Mouse (Mus musculus): Measurements from ENCODE around the gene Chil1. TPM values are rescaled to one million over a fixed set of nuclear protein-coding genes. Genes with fewer than 3 reads are reported as not detected.
A peak's percentile ranks its signal among the peaks of the same experiment; 100 is the strongest.

Gene Chil1
- polyA plus RNA-seq, 1 experiment = 0.56 TPM

- DNase-seq = peak; percentile 77
- WGBS = 61% methylated on average over 4 of the region's 4 CpGs
- Histone ChIP-seq H3K27me3 (replicated peaks; ENCODE audit: control insufficient read depth, insufficient read depth, low read length) (no peaks in the 10 kb centered on the region), H3K27ac (ENCODE audit: insufficient read depth, low read depth, low read length) (no peak overlapping the region), H3K4me1 (ENCODE audit: control insufficient read depth, insufficient read depth, low read length) (no peaks in the 10 kb centered on the region), H3K4me3 (ENCODE audit: insufficient read depth, low read depth, low read length) (no peak overlapping the region), H3K36me3 (ENCODE audit: control insufficient read depth, insufficient read depth, low read length) (no peaks in the 10 kb centered on the region)
- TF ChIP-seq POLR2A (IDR thresholded peaks at IDR 0.05; ENCODE audit: low read depth, low read length) = no peak
- peak; percentile 91 for TF ChIP-seq CTCF (conservative IDR thresholded peaks at IDR 0.05; ENCODE audit: insufficient read depth, insufficient read length, low read depth, low read length)
These were observed 14.4 kb downstream of the Chil1 start for GRCm38 (mm10) chr1:134196386-134196785.

DNA sequence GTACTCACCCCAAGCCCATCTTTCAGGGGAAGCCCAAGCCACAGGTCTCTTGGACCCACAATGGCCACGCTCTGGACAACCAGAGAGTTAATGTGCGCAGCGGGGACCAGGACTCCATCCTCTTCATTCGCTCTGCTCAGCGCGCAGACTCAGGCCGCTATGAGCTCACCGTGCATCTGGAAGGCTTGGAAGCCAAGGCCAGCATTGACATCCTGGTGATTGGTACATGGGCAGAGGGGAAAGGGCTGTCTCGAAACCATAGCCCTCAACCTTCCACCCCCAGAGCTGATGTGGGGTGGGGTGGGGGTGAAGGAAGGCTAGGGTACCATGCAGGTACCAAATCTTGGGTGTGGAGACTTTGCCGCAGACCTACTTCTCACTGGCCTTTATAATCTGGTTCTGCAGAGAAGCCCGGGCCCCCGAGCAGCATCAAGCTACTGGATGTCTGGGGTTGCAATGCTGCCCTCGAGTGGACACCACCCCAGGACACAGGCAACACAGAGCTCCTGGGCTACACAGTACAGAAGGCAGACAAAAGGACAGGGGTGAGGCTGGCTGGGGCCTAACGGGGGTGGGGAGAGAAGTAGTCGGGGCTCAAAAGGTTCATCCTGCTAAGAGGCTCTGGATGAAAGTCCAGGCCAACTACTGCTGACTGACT, 15.5 kb downstream of the Chil1 start:
- Histone ChIP-seq H3K36me3 (ENCODE audit: control insufficient read depth, insufficient read depth, low read length) (no peaks in the 10 kb centered on the region), H3K4me3 (ENCODE audit: insufficient read depth, low read depth, low read length) (no peak overlapping the region), H3K4me1 (ENCODE audit: control insufficient read depth, insufficient read depth, low read length) (no peaks in the 10 kb centered on the region), H3K27ac (ENCODE audit: insufficient read depth, low read depth, low read length) (no peak overlapping the region), H3K27me3 (replicated peaks; ENCODE audit: control insufficient read depth, insufficient read depth, low read length) (no peaks in the 10 kb centered on the region)
- DNase-seq = no peak
- TF ChIP-seq CTCF (conservative IDR thresholded peaks at IDR 0.05; ENCODE audit: insufficient read depth, insufficient read length, low read depth, low read length) = no peak
- no peak for TF ChIP-seq POLR2A (IDR thresholded peaks at IDR 0.05; ENCODE audit: low read depth, low read length)
- WGBS = 81% methylated on average over 15 of the region's 15 CpGs

- WGBS = 85% methylated on average over 12 of the region's 12 CpGs
- Histone ChIP-seq H3K4me1 (ENCODE audit: control insufficient read depth, insufficient read depth, low read length) (no peaks in the 10 kb centered on the region), H3K4me3 (ENCODE audit: insufficient read depth, low read depth, low read length) (no peak overlapping the region), H3K27ac (ENCODE audit: insufficient read depth, low read depth, low read length) (no peak overlapping the region), H3K36me3 (ENCODE audit: control insufficient read depth, insufficient read depth, low read length) (no peaks in the 10 kb centered on the region), H3K27me3 (replicated peaks; ENCODE audit: control insufficient read depth, insufficient read depth, low read length) (no peaks in the 10 kb centered on the region)
- TF ChIP-seq POLR2A (IDR thresholded peaks at IDR 0.05; ENCODE audit: low read depth, low read length) (no peak), CTCF (conservative IDR thresholded peaks at IDR 0.05; ENCODE audit: insufficient read depth, insufficient read length, low read depth, low read length) (no peak)
- no peak for DNase-seq
These were observed 16.4 kb downstream of the Chil1 start for GRCm38 (mm10) chr1:134198197-134198995.

- H3K27ac ChIP-seq (ENCODE audit: insufficient read depth, low read depth, low read length) = no peak overlapping the region
- no peaks in the 10 kb centered on the region for H3K36me3 ChIP-seq (ENCODE audit: control insufficient read depth, insufficient read depth, low read length)
- no peaks in the 10 kb centered on the region for H3K27me3 ChIP-seq (replicated peaks; ENCODE audit: control insufficient read depth, insufficient read depth, low read length)
- no peak overlapping the region for H3K4me3 ChIP-seq (ENCODE audit: insufficient read depth, low read depth, low read length)
- TF ChIP-seq CTCF (conservative IDR thresholded peaks at IDR 0.05; ENCODE audit: insufficient read depth, insufficient read length, low read depth, low read length) (no peak), POLR2A (IDR thresholded peaks at IDR 0.05; ENCODE audit: low read depth, low read length) (no peak)
- DNase-seq = no peak
- H3K4me1 ChIP-seq (ENCODE audit: control insufficient read depth, insufficient read depth, low read length) = no peaks in the 10 kb centered on the region
- WGBS = 71% methylated on average over 2 of the region's 2 CpGs
These were observed 18.5 kb downstream of the Chil1 start for GRCm38 (mm10) chr1:134200481-134200880.

GRCm38 (mm10) chr1:134200998-134201686, 19.2 kb downstream of the Chil1 start:
- H3K4me3 ChIP-seq (ENCODE audit: insufficient read depth, low read depth, low read length) = no peak overlapping the region
- H3K27ac ChIP-seq (ENCODE audit: insufficient read depth, low read depth, low read length) = no peak overlapping the region
- no peaks in the 10 kb centered on the region for H3K36me3 ChIP-seq (ENCODE audit: control insufficient read depth, insufficient read depth, low read length)
- H3K4me1 ChIP-seq (ENCODE audit: control insufficient read depth, insufficient read depth, low read length) = no peaks in the 10 kb centered on the region
- no peaks in the 10 kb centered on the region for H3K27me3 ChIP-seq (replicated peaks; ENCODE audit: control insufficient read depth, insufficient read depth, low read length)
- 92% methylated on average over 6 of the region's 6 CpGs for WGBS
- DNase-seq = no peak
- TF ChIP-seq POLR2A (IDR thresholded peaks at IDR 0.05; ENCODE audit: low read depth, low read length) (no peak), CTCF (conservative IDR thresholded peaks at IDR 0.05; ENCODE audit: insufficient read depth, insufficient read length, low read depth, low read length) (no peak)

GRCm38 (mm10) chr1:134201751-134202420, 19.9 kb downstream of the Chil1 start:
- H3K27me3 ChIP-seq (replicated peaks; ENCODE audit: control insufficient read depth, insufficient read depth, low read length) = no peaks in the 10 kb centered on the region
- TF ChIP-seq CTCF (conservative IDR thresholded peaks at IDR 0.05; ENCODE audit: insufficient read depth, insufficient read length, low read depth, low read length) = peak; percentile 70
- TF ChIP-seq POLR2A (IDR thresholded peaks at IDR 0.05; ENCODE audit: low read depth, low read length) = no peak
- no peaks in the 10 kb centered on the region for H3K36me3 ChIP-seq (ENCODE audit: control insufficient read depth, insufficient read depth, low read length)
- 40% methylated on average over 3 of the region's 3 CpGs for WGBS
- peak; percentile 47 for DNase-seq
- H3K4me1 ChIP-seq (ENCODE audit: control insufficient read depth, insufficient read depth, low read length) = no peaks in the 10 kb centered on the region
- no peak overlapping the region for H3K27ac ChIP-seq (ENCODE audit: insufficient read depth, low read depth, low read length)
- no peak overlapping the region for H3K4me3 ChIP-seq (ENCODE audit: insufficient read depth, low read depth, low read length)
